Mouse (Mus musculus) heart, embryonic 12.5 days (tissue): ENCODE data around the gene Dnmt1. TPM values are rescaled to one million over a fixed set of nuclear protein-coding genes. Genes with fewer than 3 reads are reported as not detected.

Experiments used
- ATAC-seq: fragments of 200-750 bp; cut with Nextera tagmentation; 2 replicates; pipeline ENCODE4 v1.8.0; 2017; ENCODE audit warnings: moderate TSS enrichment, moderate library complexity; ENCODE audit not compliant: insufficient number of reproducible peaks, low FRiP score
- H3K27ac ChIP-seq: fragments of 300-500 bp; sonication (generic); 2 replicates; pipeline ENCODE4 v1.5.1; 2016; ENCODE audit warnings: mild to moderate bottlenecking, moderate library complexity; ENCODE audit not compliant: poor library complexity, severe bottlenecking
- H3K27me3 ChIP-seq: fragments of 300-500 bp; sonication (generic); replicated peaks from 2 replicates; pipeline ENCODE4 v1.6.1; 2016; ENCODE audit warnings: mild to moderate bottlenecking, moderate library complexity
- H3K36me3 ChIP-seq: fragments of 300-500 bp; sonication (generic); 2 replicates; pipeline ENCODE4 v1.6.1; 2016; ENCODE audit warnings: mild to moderate bottlenecking, moderate library complexity
- H3K4me1 ChIP-seq: fragments of 300-500 bp; sonication (generic); replicated peaks from 2 replicates; pipeline ENCODE4 v1.6.1; 2016; ENCODE audit warnings: mild to moderate bottlenecking
- H3K4me2 ChIP-seq: fragments of 300-500 bp; sonication (generic); 2 replicates; pipeline ENCODE4 v1.6.1; 2016; ENCODE audit warnings: mild to moderate bottlenecking, moderate library complexity
- H3K4me3 ChIP-seq: fragments of 300-500 bp; sonication (generic); 2 replicates; pipeline ENCODE4 v1.5.1; 2016; ENCODE audit warnings: mild to moderate bottlenecking
- H3K9ac ChIP-seq: fragments of 300-500 bp; sonication (generic); 2 replicates; pipeline ENCODE4 v1.6.1; 2016; ENCODE audit warnings: mild to moderate bottlenecking, moderate library complexity
- H3K9me3 ChIP-seq: fragments of 300-500 bp; sonication (generic); replicated peaks from 2 replicates; pipeline ENCODE4 v1.6.1; 2016; ENCODE audit warnings: mild to moderate bottlenecking, moderate library complexity
- WGBS: fragments of 180-500 bp; shearing (Covaris S2); methylation state at CpG from one replicate; pipeline ENCODE4 v1.1.7; 2016; 5-methylcytosine and 5-hydroxymethylcytosine counted together
- polyA plus RNA-seq: library from polyadenylated mRNA; unstranded; fragments of >200 nt; fragmentation: Nextera tagmentation; extraction: Ambion mirVana; gene quantifications from 2 replicates; pipeline ENCODE4 v1.2.1, GENCODE M21; 2016

The Dnmt1 gene
- polyA plus RNA-seq, 1 experiment from 2014 or later: 86.8 TPM

GRCm38 (mm10) chr9:20893069-20893468 is 66.6 kb downstream of the Dnmt1 start:
- Histone ChIP-seq H3K4me3 (no peak overlapping the region), H3K9ac (no peak overlapping the region), H3K27me3 (no peaks in the 10 kb centered on the region), H3K4me2 (no peak overlapping the region), H3K27ac (no peak overlapping the region), H3K36me3 (peaks cover 80% of the 10 kb centered on the region), H3K4me1 (peaks cover 20% of the 10 kb centered on the region), H3K9me3 (no peaks in the 10 kb centered on the region)
- ATAC-seq: no peak
- WGBS: 61% methylated on average over 5 of the region's 5 CpGs

GRCm38 (mm10) chr9:20892104-20892653 is 67.5 kb downstream of the Dnmt1 start:
- Histone ChIP-seq H3K4me1 (peaks cover 13% of the 10 kb centered on the region), H3K9ac (no peak overlapping the region), H3K27ac (no peak overlapping the region), H3K4me2 (no peak overlapping the region), H3K9me3 (no peaks in the 10 kb centered on the region), H3K4me3 (no peak overlapping the region), H3K27me3 (no peaks in the 10 kb centered on the region), H3K36me3 (peaks cover 79% of the 10 kb centered on the region)
- no peak for ATAC-seq
- 61% methylated on average over 5 of the region's 5 CpGs for WGBS

GRCm38 (mm10) chr9:20891339-20892103 is 68.2 kb downstream of the Dnmt1 start:
- no peaks in the 10 kb centered on the region for H3K9me3 ChIP-seq
- ATAC-seq: no peak
- no peak overlapping the region for H3K4me2 ChIP-seq
- H3K27me3 ChIP-seq: no peaks in the 10 kb centered on the region
- H3K9ac ChIP-seq: no peak overlapping the region
- 78% methylated on average over 26 of the region's 26 CpGs for WGBS
- no peak overlapping the region for H3K27ac ChIP-seq
- H3K4me3 ChIP-seq: no peak overlapping the region
- peaks cover 72% of the 10 kb centered on the region for H3K36me3 ChIP-seq
- H3K4me1 ChIP-seq: peaks cover 8% of the 10 kb centered on the region

GRCm38 (mm10) chr9:20890411-20890810 is 69.3 kb downstream of the Dnmt1 start:
- H3K36me3 ChIP-seq: peaks cover 62% of the 10 kb centered on the region
- no peak for ATAC-seq
- no peak overlapping the region for H3K9ac ChIP-seq
- no peak overlapping the region for H3K4me2 ChIP-seq
- no peaks in the 10 kb centered on the region for H3K27me3 ChIP-seq
- no peak overlapping the region for H3K27ac ChIP-seq
- no peak overlapping the region for H3K4me3 ChIP-seq
- no peaks in the 10 kb centered on the region for H3K9me3 ChIP-seq
- 90% methylated on average over 5 of the region's 5 CpGs for WGBS
- H3K4me1 ChIP-seq: peaks cover 8% of the 10 kb centered on the region

GRCm38 (mm10) chr9:20889185-20890141 is 70.2 kb downstream of the Dnmt1 start:
- peak overlapping the region; percentile 87 for H3K4me3 ChIP-seq
- peaks cover 8% of the 10 kb centered on the region for H3K4me1 ChIP-seq
- no peak for ATAC-seq
- no peaks in the 10 kb centered on the region for H3K27me3 ChIP-seq
- peaks cover 53% of the 10 kb centered on the region for H3K36me3 ChIP-seq
- 75% methylated on average over 29 of the region's 29 CpGs for WGBS
- H3K27ac ChIP-seq: no peak overlapping the region
- H3K4me2 ChIP-seq: peak overlapping the region; percentile 74
- H3K9me3 ChIP-seq: 0 out of 2 replicates have a peak, but pooled peaks cover 6% of the 10 kb centered on the region
- H3K9ac ChIP-seq: 0 out of 2 replicates have a peak overlapping the region, but pooled peaks have one; percentile 2

GRCm38 (mm10) chr9:20888386-20888765 is 71.3 kb downstream of the Dnmt1 start:
- H3K27ac ChIP-seq: peak overlapping the region; percentile 84; the same call in 1 of the 2 replicates
- H3K36me3 ChIP-seq: peaks cover 42% of the 10 kb centered on the region
- peak; percentile 33 for ATAC-seq
- WGBS: 0% methylated on average over 30 of the region's 30 CpGs
- H3K4me3 ChIP-seq: peak overlapping the region; percentile 87
- no peaks in the 10 kb centered on the region for H3K27me3 ChIP-seq
- H3K9me3 ChIP-seq: 0 out of 2 replicates have a peak, but pooled peaks cover 6% of the 10 kb centered on the region
- H3K9ac ChIP-seq: peak overlapping the region; percentile 88
- H3K4me1 ChIP-seq: peaks cover 8% of the 10 kb centered on the region
- H3K4me2 ChIP-seq: peak overlapping the region; percentile 74

GRCm38 (mm10) chr9:20887704-20888385 is 71.8 kb downstream of the Dnmt1 start, which contains the start of gene Ppan:
TSS of gene Ppan (plus strand) at chr9:20888175.
- peak within 1 kb of the TSS; percentile 84 for H3K27ac ChIP-seq
- ATAC-seq: peak; percentile 95
- 0 out of 2 replicates have a peak, but pooled peaks cover 6% of the 10 kb centered on the region for H3K9me3 ChIP-seq
- peaks cover 8% of the 10 kb centered on the region for H3K4me1 ChIP-seq
- peak within 1 kb of the TSS; percentile 74 for H3K4me2 ChIP-seq
- no peaks in the 10 kb centered on the region for H3K27me3 ChIP-seq
- H3K36me3 ChIP-seq: peaks cover 37% of the 10 kb centered on the region
- under 1% methylated on average over 43 of the region's 43 CpGs for WGBS
- peak within 1 kb of the TSS; percentile 87 for H3K4me3 ChIP-seq
- peak within 1 kb of the TSS; percentile 88 for H3K9ac ChIP-seq

GRCm38 (mm10) chr9:20887191-20887590 is 72.5 kb downstream of the Dnmt1 start:
- ATAC-seq: no peak
- no peaks in the 10 kb centered on the region for H3K27me3 ChIP-seq
- peaks cover 8% of the 10 kb centered on the region for H3K4me1 ChIP-seq
- H3K36me3 ChIP-seq: peaks cover 31% of the 10 kb centered on the region
- H3K4me2 ChIP-seq: no peak overlapping the region
- no peak overlapping the region for H3K4me3 ChIP-seq
- H3K27ac ChIP-seq: no peak overlapping the region
- 0 out of 2 replicates have a peak, but pooled peaks cover 6% of the 10 kb centered on the region for H3K9me3 ChIP-seq
- WGBS: 88% methylated on average over 6 of the region's 6 CpGs
- no peak overlapping the region for H3K9ac ChIP-seq

GRCm38 (mm10) chr9:20886563-20886962 is 73.1 kb downstream of the Dnmt1 start:
- Histone ChIP-seq H3K36me3 (peaks cover 24% of the 10 kb centered on the region), H3K9me3 (0 out of 2 replicates have a peak, but pooled peaks cover 6% of the 10 kb centered on the region), H3K27ac (no peak overlapping the region), H3K9ac (no peak overlapping the region), H3K4me3 (no peak overlapping the region), H3K4me2 (no peak overlapping the region), H3K4me1 (peaks cover 8% of the 10 kb centered on the region), H3K27me3 (no peaks in the 10 kb centered on the region)
- 92% methylated on average over 2 of the region's 2 CpGs for WGBS
- no peak for ATAC-seq

GRCm38 (mm10) chr9:20879097-20879792 is 80.4 kb downstream of the Dnmt1 start, which contains the start of gene Angptl6:
TSS of gene Angptl6 (minus strand) at chr9:20879727.
- 0 out of 2 replicates have a peak, but pooled peaks cover 3% of the 10 kb centered on the region for H3K9me3 ChIP-seq
- no peak for ATAC-seq
- no peaks in the 10 kb centered on the region for H3K36me3 ChIP-seq
- peak within 1 kb of the TSS; percentile 72 for H3K4me2 ChIP-seq
- peak within 1 kb of the TSS; percentile 49 for H3K4me3 ChIP-seq
- peaks cover 11% of the 10 kb centered on the region; the same call in 1 of the 2 replicates for H3K4me1 ChIP-seq
- 88% methylated on average over 13 of the region's 13 CpGs for WGBS
- no peaks in the 10 kb centered on the region for H3K27me3 ChIP-seq
- peak within 1 kb of the TSS; percentile 80 for H3K9ac ChIP-seq
- H3K27ac ChIP-seq: peak within 1 kb of the TSS; percentile 87
